Mouse (Mus musculus): ENCODE results near the gene Vash1.

DNA sequence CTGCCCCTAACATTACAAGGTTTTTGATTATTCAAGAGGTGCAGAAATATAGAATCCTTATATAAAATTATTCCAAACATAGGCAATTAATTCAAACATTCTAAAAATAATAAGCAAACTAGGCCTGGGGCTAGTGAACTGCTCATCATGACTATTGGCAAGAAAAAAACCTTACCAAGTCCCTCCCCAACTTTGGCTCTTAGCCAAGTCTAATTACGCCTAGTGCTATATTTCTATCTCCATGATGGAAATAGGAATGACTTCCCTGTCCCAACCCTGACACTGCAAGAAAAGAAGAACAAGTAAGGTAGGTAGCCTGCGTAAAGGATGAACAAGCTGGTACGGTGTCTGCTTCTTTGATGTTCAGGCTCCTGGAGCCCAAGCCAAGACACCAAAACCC, 24.2 kb downstream of the Vash1 start:
- TF ChIP-seq POLR2A (IDR thresholded peaks at IDR 0.05; ENCODE audit: control insufficient read depth, extremely low read depth, insufficient read depth, low read length, poor library complexity) (no peak), CTCF (IDR thresholded peaks at IDR 0.05; ENCODE audit: borderline replicate concordance, control insufficient read depth, extremely low read depth, insufficient read depth, low read length, poor library complexity) (no peak)
